Mouse (Mus musculus) intestine, embryonic 14.5 days (tissue): ENCODE measurements around the gene Atp6v1c2. TPM values are rescaled to one million over a fixed set of nuclear protein-coding genes. Genes with fewer than 3 reads are reported as not detected.

Experiments used
- ATAC-seq: fragments of 200-750 bp; cut with Nextera tagmentation; replicated peaks from 2 replicates; pipeline ENCODE4 v1.8.0; 2017; ENCODE audit warnings: low read depth, moderate number of reproducible peaks, moderate TSS enrichment, moderate library complexity; ENCODE audit not compliant: low FRiP score, low TSS enrichment
- DNase-seq: peaks from one replicate; pipeline ENCODE4 v3.0.0-alpha.2; 2018; ENCODE audit warnings: low spot score
- H3K27ac ChIP-seq: fragments of 300-500 bp; sonication (generic); 2 replicates; pipeline ENCODE4 v1.5.1; 2014; ENCODE audit warnings: low read depth, mild to moderate bottlenecking, control low read depth
- H3K27me3 ChIP-seq: fragments of 300-500 bp; sonication (generic); replicated peaks from 2 replicates; pipeline ENCODE4 v1.6.1; 2014; ENCODE audit warnings: low read length, control low read depth; ENCODE audit not compliant: control insufficient read depth, insufficient read depth
- H3K36me3 ChIP-seq: fragments of 300-500 bp; sonication (generic); 2 replicates; pipeline ENCODE4 v1.6.1; 2014; ENCODE audit warnings: low read length, control low read depth; ENCODE audit not compliant: control insufficient read depth, insufficient read depth
- H3K4me1 ChIP-seq: fragments of 300-500 bp; sonication (generic); replicated peaks from 2 replicates; pipeline ENCODE4 v1.6.1; 2014; ENCODE audit warnings: low read length, control low read depth, mixed read lengths; ENCODE audit not compliant: control insufficient read depth, insufficient read depth
- H3K4me2 ChIP-seq: fragments of 300-500 bp; sonication (generic); 2 replicates; pipeline ENCODE4 v1.6.1; 2014; ENCODE audit warnings: low read length
- H3K4me3 ChIP-seq: fragments of 300-500 bp; sonication (generic); 2 replicates; pipeline ENCODE4 v1.5.1; 2014; ENCODE audit warnings: low read depth, low read length, control low read depth, mixed read lengths
- H3K9ac ChIP-seq: fragments of 300-500 bp; sonication (generic); 2 replicates; pipeline ENCODE4 v1.6.1; 2014; ENCODE audit warnings: mild to moderate bottlenecking, low read length
- H3K9me3 ChIP-seq: fragments of 300-500 bp; sonication (generic); 2 replicates; pipeline ENCODE4 v1.6.1; 2016; ENCODE audit warnings: low read length, control low read depth; ENCODE audit not compliant: control insufficient read depth
- WGBS: fragments of 180-500 bp; shearing (Covaris S2); extraction: QIAGEN DNeasy Blood & Tissue Kit; methylation state at CpG from one replicate; pipeline ENCODE4 v1.1.7; 2014; 5-methylcytosine and 5-hydroxymethylcytosine counted together
- microRNA-seq: library from miRNA; unstranded; fragments of <30 nt; microRNA quantifications from one replicate; pipeline ENCODE4, GENCODE M21; 2016
- polyA plus RNA-seq: library from polyadenylated mRNA; unstranded; fragments of >200 nt; fragmentation: Nextera tagmentation; extraction: Ambion mirVana; gene quantifications from 2 replicates; pipeline ENCODE4 v1.2.1, GENCODE M21; 2014

Gene Atp6v1c2
- polyA plus RNA-seq, 1 experiment from 2014 or later, result 0.14 TPM

GRCm38 (mm10) chr12:17239428-17239688, 89.8 kb downstream of the Atp6v1c2 start:
- Histone ChIP-seq H3K27me3 (no peaks in the 10 kb centered on the region), H3K9me3 (no peaks in the 10 kb centered on the region), H3K4me1 (no peaks in the 10 kb centered on the region), H3K9ac (no peak overlapping the region), H3K4me3 (no peak overlapping the region), H3K36me3 (no peaks in the 10 kb centered on the region), H3K27ac (no peak overlapping the region), H3K4me2 (no peak overlapping the region)
- ATAC-seq (no peak), DNase-seq (no peak)

GRCm38 (mm10) chr12:17238588-17239427, 90.4 kb downstream of the Atp6v1c2 start:
- ATAC-seq, result no peak
- Histone ChIP-seq H3K4me1 (no peaks in the 10 kb centered on the region), H3K4me2 (no peak overlapping the region), H3K27me3 (no peaks in the 10 kb centered on the region), H3K9ac (no peak overlapping the region), H3K9me3 (no peaks in the 10 kb centered on the region), H3K27ac (no peak overlapping the region), H3K36me3 (no peaks in the 10 kb centered on the region), H3K4me3 (no peak overlapping the region)
- 57% methylated on average over 12 of the region's 12 CpGs for WGBS
- no peak for DNase-seq

GRCm38 (mm10) chr12:17235535-17236313, 93.4 kb downstream of the Atp6v1c2 start:
- H3K27ac ChIP-seq, result no peak overlapping the region
- no peaks in the 10 kb centered on the region for H3K36me3 ChIP-seq
- no peaks in the 10 kb centered on the region for H3K4me1 ChIP-seq
- H3K4me2 ChIP-seq, result no peak overlapping the region
- H3K27me3 ChIP-seq, result no peaks in the 10 kb centered on the region
- WGBS, result 49% methylated on average over 11 of the region's 11 CpGs
- ATAC-seq (no peak), DNase-seq (no peak)
- no peak overlapping the region for H3K4me3 ChIP-seq
- H3K9ac ChIP-seq, result no peak overlapping the region
- H3K9me3 ChIP-seq, result no peaks in the 10 kb centered on the region

Small RNA genes lying within 50 kb of the gene (microRNA-seq; reads per million reads assigned to microRNA genes)
- 12.9 reads per million, percentile 42 among the genes with 10 or more reads in this experiment for gene Mir3066

Other genes starting within 250 kb of the Atp6v1c2 start
- gene Kcnf1, start 152.5 kb downstream of the Atp6v1c2 start, polyA plus RNA-seq, result 0.16 and 0.42 TPM in 2 replicates
- 525 and 533 TPM in 2 replicates for gene Pdia6, start 62.8 kb downstream of the Atp6v1c2 start, polyA plus RNA-seq
- gene Nol10, start 19.1 kb upstream of the Atp6v1c2 start, polyA plus RNA-seq, result 20.0 and 23.5 TPM in 2 replicates
- gene Odc1, start 215.4 kb upstream of the Atp6v1c2 start, polyA plus RNA-seq, result 234 and 237 TPM in 2 replicates